Mouse (Mus musculus) ovary, postnatal 36 days (tissue): ENCODE data around the gene Mertk.

Experiments used
- DNase-seq: peaks from one replicate; pipeline ENCODE4 v3.0.0; 2022; ENCODE audit warnings: low spot score, mixed read lengths

The Mertk gene

GRCm38 (mm10) chr2:128768545-128769247 is 69.9 kb downstream of the Mertk start:
- no peak for DNase-seq

GRCm38 (mm10) chr2:128770557-128770956 is 71.8 kb downstream of the Mertk start:
- no peak for DNase-seq

- DNase-seq = no peak
Measured at GRCm38 (mm10) chr2:128771048-128771447, 72.3 kb downstream of the Mertk start.

GRCm38 (mm10) chr2:128771750-128772338 is 73.1 kb downstream of the Mertk start:
- DNase-seq = no peak

- DNase-seq = no peak
Measured at GRCm38 (mm10) chr2:128782231-128782630, 83.5 kb downstream of the Mertk start.

- no peak for DNase-seq
Measured at GRCm38 (mm10) chr2:128783660-128784345, 85.0 kb downstream of the Mertk start.

- DNase-seq = no peak
Measured at GRCm38 (mm10) chr2:128784814-128785213, 86.1 kb downstream of the Mertk start.

GRCm38 (mm10) chr2:128786341-128786740 is 87.6 kb downstream of the Mertk start:
- no peak for DNase-seq

- no peak for DNase-seq
Measured at GRCm38 (mm10) chr2:128786795-128787194, 88.0 kb downstream of the Mertk start.

GRCm38 (mm10) chr2:128787805-128788204 is 89.0 kb downstream of the Mertk start:
- DNase-seq = no peak

- no peak for DNase-seq
Measured at GRCm38 (mm10) chr2:128790875-128791614, 92.3 kb downstream of the Mertk start.

- DNase-seq = no peak
Measured at GRCm38 (mm10) chr2:128793958-128794357, 95.2 kb downstream of the Mertk start.

- no peak for DNase-seq
Measured at GRCm38 (mm10) chr2:128796463-128796862, 97.7 kb downstream of the Mertk start.

- DNase-seq = no peak
Measured at GRCm38 (mm10) chr2:128803441-128803840, 104.7 kb downstream of the Mertk start.

GRCm38 (mm10) chr2:128805341-128805740 is 106.6 kb downstream of the Mertk start:
- DNase-seq = no peak

- DNase-seq = no peak
Measured at GRCm38 (mm10) chr2:128806561-128806960, 107.8 kb downstream of the Mertk start.

GRCm38 (mm10) chr2:128812761-128813160 is 114.0 kb downstream of the Mertk start:
- no peak for DNase-seq

GRCm38 (mm10) chr2:128816311-128816710 is 117.6 kb downstream of the Mertk start:
- DNase-seq = no peak

- DNase-seq = no peak
Measured at GRCm38 (mm10) chr2:128816916-128817315, 118.2 kb downstream of the Mertk start.

GRCm38 (mm10) chr2:128817387-128817785 is 118.6 kb downstream of the Mertk start:
- no peak for DNase-seq

GRCm38 (mm10) chr2:128817786-128818681 is 119.3 kb downstream of the Mertk start, which contains the start of gene Tmem87b:
Tmem87b (plus strand) TSS chr2:128818118.
- DNase-seq = peak; percentile 98
